Mouse (Mus musculus) limb, embryonic 12.5 days (tissue): Measurements from ENCODE around the gene Celf2. TPM values are rescaled to one million over a fixed set of nuclear protein-coding genes. Genes with fewer than 3 reads are reported as not detected.

ENCODE experiments used
- ATAC-seq: fragments of 200-750 bp; cut with Nextera tagmentation; 2 replicates; pipeline ENCODE4 v1.8.0; 2017; ENCODE audit warnings: low read depth, moderate TSS enrichment; ENCODE audit not compliant: insufficient number of reproducible peaks, insufficient read depth, low FRiP score, low TSS enrichment
- H3K27ac ChIP-seq: fragments of 300-500 bp; sonication (generic); 2 replicates; pipeline ENCODE4 v1.5.1; 2016; ENCODE audit warnings: mild to moderate bottlenecking, moderate library complexity
- H3K27me3 ChIP-seq: fragments of 300-500 bp; sonication (generic); 2 replicates; pipeline ENCODE4 v1.6.1; 2016; ENCODE audit warnings: mild to moderate bottlenecking, moderate library complexity
- H3K36me3 ChIP-seq: fragments of 300-500 bp; sonication (generic); 2 replicates; pipeline ENCODE4 v1.6.1; 2016; ENCODE audit warnings: mild to moderate bottlenecking, moderate library complexity
- H3K4me1 ChIP-seq: fragments of 300-500 bp; sonication (generic); replicated peaks from 2 replicates; pipeline ENCODE4 v1.6.1; 2016
- H3K4me2 ChIP-seq: fragments of 300-500 bp; sonication (generic); 2 replicates; pipeline ENCODE4 v1.6.1; 2016; ENCODE audit warnings: mild to moderate bottlenecking, moderate library complexity
- H3K4me3 ChIP-seq: fragments of 300-500 bp; sonication (generic); replicated peaks from 2 replicates; pipeline ENCODE4 v1.5.1; 2016; ENCODE audit warnings: mild to moderate bottlenecking
- H3K9ac ChIP-seq: fragments of 300-500 bp; sonication (generic); replicated peaks from 2 replicates; pipeline ENCODE4 v1.6.1; 2016; ENCODE audit warnings: mild to moderate bottlenecking, moderate library complexity
- H3K9me3 ChIP-seq: fragments of 300-500 bp; sonication (generic); 2 replicates; pipeline ENCODE4 v1.6.1; 2016; ENCODE audit warnings: mild to moderate bottlenecking, moderate library complexity
- WGBS: fragments of 180-500 bp; shearing (Covaris S2); methylation state at CpG from one replicate; pipeline ENCODE4 v1.1.7; 2016; 5-methylcytosine and 5-hydroxymethylcytosine counted together
- polyA plus RNA-seq: library from polyadenylated mRNA; unstranded; fragments of >200 nt; fragmentation: Nextera tagmentation; extraction: Ambion mirVana; gene quantifications from 2 replicates; pipeline ENCODE4 v1.2.1, GENCODE M21; 2016

Gene Celf2
- polyA plus RNA-seq, 1 experiment from 2014 or later, result 35.6 TPM

GRCm38 (mm10) chr2:7080086-7080485 is 429.3 kb downstream of the Celf2 start:
- no peak for ATAC-seq
- H3K9me3 ChIP-seq, result peaks cover 19% of the 10 kb centered on the region
- peaks cover 3% of the 10 kb centered on the region; the same call in 1 of the 2 replicates for H3K36me3 ChIP-seq
- no peak overlapping the region for H3K27ac ChIP-seq
- 64% methylated on average over 7 of the region's 7 CpGs for WGBS
- no peak overlapping the region for H3K4me3 ChIP-seq
- H3K4me1 ChIP-seq, result peaks cover 18% of the 10 kb centered on the region
- H3K27me3 ChIP-seq, result no peaks in the 10 kb centered on the region
- H3K4me2 ChIP-seq, result no peak overlapping the region
- no peak overlapping the region for H3K9ac ChIP-seq

GRCm38 (mm10) chr2:7079390-7079789 is 430.0 kb downstream of the Celf2 start:
- no peak for ATAC-seq
- Histone ChIP-seq H3K27ac (no peak overlapping the region), H3K4me3 (no peak overlapping the region), H3K27me3 (no peaks in the 10 kb centered on the region), H3K4me2 (no peak overlapping the region), H3K9ac (no peak overlapping the region), H3K36me3 (peaks cover 3% of the 10 kb centered on the region; the same call in 1 of the 2 replicates), H3K4me1 (peaks cover 18% of the 10 kb centered on the region), H3K9me3 (peaks cover 19% of the 10 kb centered on the region)
- WGBS, result 73% methylated on average over 2 of the region's 2 CpGs

- H3K4me1 ChIP-seq, result no peaks in the 10 kb centered on the region
- H3K27ac ChIP-seq, result no peak overlapping the region
- H3K36me3 ChIP-seq, result peaks cover 3% of the 10 kb centered on the region; the same call in 1 of the 2 replicates
- no peak for ATAC-seq
- H3K4me2 ChIP-seq, result no peak overlapping the region
- H3K9me3 ChIP-seq, result peaks cover 19% of the 10 kb centered on the region
- 79% methylated on average over 3 of the region's 3 CpGs for WGBS
- no peak overlapping the region for H3K4me3 ChIP-seq
- no peak overlapping the region for H3K9ac ChIP-seq
- H3K27me3 ChIP-seq, result no peaks in the 10 kb centered on the region
These were observed 435.6 kb downstream of the Celf2 start for GRCm38 (mm10) chr2:7073730-7074129.

GRCm38 (mm10) chr2:7072344-7073265 is 436.8 kb downstream of the Celf2 start:
- peaks cover 3% of the 10 kb centered on the region; the same call in 1 of the 2 replicates for H3K36me3 ChIP-seq
- H3K9ac ChIP-seq, result no peak overlapping the region
- H3K4me1 ChIP-seq, result no peaks in the 10 kb centered on the region
- 79% methylated on average over 5 of the region's 5 CpGs for WGBS
- no peak overlapping the region for H3K4me2 ChIP-seq
- no peak for ATAC-seq
- no peak overlapping the region for H3K27ac ChIP-seq
- no peaks in the 10 kb centered on the region for H3K27me3 ChIP-seq
- no peak overlapping the region for H3K4me3 ChIP-seq
- peaks cover 17% of the 10 kb centered on the region for H3K9me3 ChIP-seq

GRCm38 (mm10) chr2:7069458-7069857 is 439.9 kb downstream of the Celf2 start:
- 13% methylated on average over 3 of the region's 3 CpGs for WGBS
- Histone ChIP-seq H3K9ac (no peak overlapping the region), H3K36me3 (no peaks in the 10 kb centered on the region), H3K27me3 (no peaks in the 10 kb centered on the region), H3K9me3 (no peaks in the 10 kb centered on the region), H3K27ac (no peak overlapping the region), H3K4me1 (no peaks in the 10 kb centered on the region), H3K4me2 (no peak overlapping the region), H3K4me3 (no peak overlapping the region)
- no peak; the same call in 1 of the 2 replicates for ATAC-seq

GRCm38 (mm10) chr2:7068281-7068680 is 441.1 kb downstream of the Celf2 start:
- Histone ChIP-seq H3K9me3 (no peaks in the 10 kb centered on the region), H3K36me3 (no peaks in the 10 kb centered on the region), H3K4me2 (no peak overlapping the region), H3K27me3 (no peaks in the 10 kb centered on the region), H3K4me1 (peaks cover 8% of the 10 kb centered on the region), H3K9ac (no peak overlapping the region), H3K27ac (no peak overlapping the region), H3K4me3 (no peak overlapping the region)
- ATAC-seq, result no peak
- 79% methylated on average over 6 of the region's 6 CpGs for whole genome bisulfite sequencing

- H3K36me3 ChIP-seq, result no peaks in the 10 kb centered on the region
- peak overlapping the region; percentile 23; the same call in 1 of the 2 replicates for H3K4me2 ChIP-seq
- 0 out of 2 replicates have a peak overlapping the region, but pooled peaks have one; percentile 24 for H3K9ac ChIP-seq
- H3K27ac ChIP-seq, result no peak overlapping the region
- H3K9me3 ChIP-seq, result no peaks in the 10 kb centered on the region
- ATAC-seq, result no peak
- H3K4me3 ChIP-seq, result no peak overlapping the region
- peaks cover 8% of the 10 kb centered on the region for H3K4me1 ChIP-seq
- 37% methylated on average over 12 of the region's 12 CpGs for WGBS
- no peaks in the 10 kb centered on the region for H3K27me3 ChIP-seq
These were observed 445.7 kb downstream of the Celf2 start for GRCm38 (mm10) chr2:7063574-7064192.

- Histone ChIP-seq H3K9me3 (no peaks in the 10 kb centered on the region), H3K27me3 (no peaks in the 10 kb centered on the region), H3K4me2 (no peak overlapping the region), H3K27ac (no peak overlapping the region), H3K4me1 (peaks cover 10% of the 10 kb centered on the region), H3K9ac (no peak overlapping the region), H3K4me3 (no peak overlapping the region), H3K36me3 (no peaks in the 10 kb centered on the region)
- WGBS, result 87% methylated on average over 7 of the region's 7 CpGs
- ATAC-seq, result no peak
These were observed 448.8 kb downstream of the Celf2 start for GRCm38 (mm10) chr2:7060490-7061105.

GRCm38 (mm10) chr2:7056401-7056800 is 453.0 kb downstream of the Celf2 start:
- ATAC-seq, result 0 out of 2 replicates have a peak, but pooled peaks have one; percentile 26
- H3K9ac ChIP-seq, result no peak overlapping the region

GRCm38 (mm10) chr2:7055958-7056357 is 453.4 kb downstream of the Celf2 start:
- ATAC-seq, result peak; percentile 52; the same call in 1 of the 2 replicates

More at GRCm38 (mm10) chr2:7056401-7056800, 453.0 kb downstream of the Celf2 start:
- Histone ChIP-seq H3K27me3 (no peaks in the 10 kb centered on the region), H3K4me2 (no peak overlapping the region), H3K4me1 (0 out of 2 replicates have a peak, but pooled peaks cover 4% of the 10 kb centered on the region), H3K9me3 (no peaks in the 10 kb centered on the region), H3K4me3 (no peak overlapping the region), H3K36me3 (no peaks in the 10 kb centered on the region), H3K27ac (no peak overlapping the region)
- WGBS, result 72% methylated on average over 4 of the region's 4 CpGs

GRCm38 (mm10) chr2:7051090-7051489 is 458.3 kb downstream of the Celf2 start:
- ATAC-seq, result no peak
- Histone ChIP-seq H3K27me3 (no peaks in the 10 kb centered on the region), H3K4me2 (no peak overlapping the region), H3K4me3 (no peak overlapping the region), H3K9me3 (peaks cover 10% of the 10 kb centered on the region; the same call in 1 of the 2 replicates), H3K27ac (no peak overlapping the region), H3K36me3 (no peaks in the 10 kb centered on the region), H3K9ac (no peak overlapping the region), H3K4me1 (0 out of 2 replicates have a peak, but pooled peaks cover 4% of the 10 kb centered on the region)
- 92% methylated on average over 5 of the region's 5 CpGs for WGBS

More at GRCm38 (mm10) chr2:7055958-7056357, 453.4 kb downstream of the Celf2 start:
- 0 out of 2 replicates have a peak, but pooled peaks cover 4% of the 10 kb centered on the region for H3K4me1 ChIP-seq
- no peaks in the 10 kb centered on the region for H3K9me3 ChIP-seq
- no peaks in the 10 kb centered on the region for H3K27me3 ChIP-seq
- 59% methylated on average over 3 of the region's 3 CpGs for WGBS
- no peak overlapping the region for H3K9ac ChIP-seq
- no peak overlapping the region for H3K4me2 ChIP-seq
- H3K36me3 ChIP-seq, result no peaks in the 10 kb centered on the region
- 0 out of 2 replicates have a peak overlapping the region, but pooled peaks have one; percentile 17 for H3K27ac ChIP-seq
- H3K4me3 ChIP-seq, result no peak overlapping the region
